Mouse (Mus musculus) liver, adult 2 months (tissue): ENCODE results near the gene Mcoln2. TPM values are rescaled to one million over a fixed set of nuclear protein-coding genes. Genes with fewer than 3 reads are reported as not detected.

Experiments
- DNase-seq: peaks from one replicate; pipeline ENCODE4 v3.0.0-alpha.2; 2011; ENCODE audit warnings: low read depth, low spot score; ENCODE audit errors: extremely low read depth
- H3K27ac ChIP-seq: fragments of 200-500 bp; replicated peaks from 2 replicates; pipeline ENCODE4 v1.5.1; 2012; ENCODE audit warnings: low read depth, mild to moderate bottlenecking, control low read depth, inconsistent platforms, low read length; ENCODE audit not compliant: insufficient read depth
- H3K27me3 ChIP-seq: fragments of 200-500 bp; 2 replicates; pipeline ENCODE4 v1.6.1; 2012; ENCODE audit warnings: mild to moderate bottlenecking, moderate library complexity, low read length, inconsistent platforms; ENCODE audit not compliant: control insufficient read depth, insufficient read depth
- H3K36me3 ChIP-seq: fragments of 200-500 bp; 2 replicates; pipeline ENCODE4 v1.6.1; 2012; ENCODE audit warnings: low read length, inconsistent platforms; ENCODE audit not compliant: control insufficient read depth, insufficient read depth
- H3K4me1 ChIP-seq: fragments of 200-500 bp; 2 replicates; pipeline ENCODE4 v1.6.1; 2011; ENCODE audit warnings: low read length; ENCODE audit not compliant: control insufficient read depth, insufficient read depth
- H3K4me3 ChIP-seq: fragments of 200-500 bp; 2 replicates; pipeline ENCODE4 v1.5.1; 2011; ENCODE audit warnings: low read depth, mild to moderate bottlenecking, control low read depth, low read length, moderate library complexity; ENCODE audit not compliant: insufficient read depth
- H3K79me2 ChIP-seq: fragments of 200-500 bp; 2 replicates; pipeline ENCODE4 v1.6.1; 2012; ENCODE audit warnings: inconsistent platforms, mild to moderate bottlenecking, low read length, moderate library complexity; ENCODE audit not compliant: control insufficient read depth, insufficient read depth
- H3K9ac ChIP-seq: fragments of 200-500 bp; 2 replicates; pipeline ENCODE4 v1.6.1; 2012; ENCODE audit warnings: low read depth, mild to moderate bottlenecking, control low read depth, inconsistent platforms, low read length
- CTCF ChIP-seq: fragments of 200-500 bp; IDR thresholded peaks from 2 replicates; pipeline ENCODE4 v1.5.1; 2011; ENCODE audit warnings: low read depth, low read length, control low read depth
- POLR2A ChIP-seq: fragments of 200-500 bp; IDR thresholded peaks from 2 replicates; pipeline ENCODE4 v1.6.1; 2011; ENCODE audit warnings: low read length, control low read depth; ENCODE audit not compliant: insufficient read depth; ENCODE audit errors: extremely low read depth
- WGBS: fragments of 180-500 bp; shearing (Covaris S2); methylation state at CpG from one replicate; pipeline ENCODE4 v1.1.7; 2018; 5-methylcytosine and 5-hydroxymethylcytosine counted together
- polyA plus RNA-seq: library from polyadenylated mRNA; depleted of rRNA; stranded (reverse); fragments of >200 nt; gene quantifications from 2 replicates; pipeline ENCODE4 v1.2.3, GENCODE M21; 2012
- total RNA-seq: library from RNA; depleted of rRNA; stranded (reverse); fragments of >200 nt; gene quantifications from 2 replicates; pipeline ENCODE4 v1.2.3, GENCODE M21; 2014

Gene Mcoln2
- total and polyA plus RNA-seq, 2 experiments, result 0.15 to 0.55 TPM

GRCm38 (mm10) chr3:146108945-146109344, 40.7 kb upstream of the Mcoln2 start:
- Histone ChIP-seq H3K9ac (no peak overlapping the region), H3K36me3 (no peaks in the 10 kb centered on the region), H3K4me3 (no peak overlapping the region), H3K4me1 (peaks cover 1% of the 10 kb centered on the region; the same call in 1 of the 2 replicates), H3K79me2 (no peaks in the 10 kb centered on the region), H3K27ac (no peak overlapping the region), H3K27me3 (peaks cover 4% of the 10 kb centered on the region; the same call in 1 of the 2 replicates)
- WGBS, result 66% methylated on average over 2 of the region's 2 CpGs
- no peak for DNase-seq
- TF ChIP-seq CTCF (no peak), POLR2A (no peak)

GRCm38 (mm10) chr3:146110358-146110757, 39.3 kb upstream of the Mcoln2 start:
- Histone ChIP-seq H3K27me3 (peaks cover 4% of the 10 kb centered on the region; the same call in 1 of the 2 replicates), H3K4me3 (no peak overlapping the region), H3K79me2 (no peaks in the 10 kb centered on the region), H3K27ac (no peak overlapping the region), H3K36me3 (no peaks in the 10 kb centered on the region), H3K4me1 (peaks cover 1% of the 10 kb centered on the region; the same call in 1 of the 2 replicates), H3K9ac (no peak overlapping the region)
- TF ChIP-seq CTCF (no peak), POLR2A (no peak)
- no peak for DNase-seq
- WGBS, result 69% methylated on average over 2 of the region's 2 CpGs

GRCm38 (mm10) chr3:146110916-146111315, 38.7 kb upstream of the Mcoln2 start:
- Histone ChIP-seq H3K27ac (no peak overlapping the region), H3K27me3 (peaks cover 4% of the 10 kb centered on the region; the same call in 1 of the 2 replicates), H3K79me2 (no peaks in the 10 kb centered on the region), H3K4me1 (peaks cover 1% of the 10 kb centered on the region; the same call in 1 of the 2 replicates), H3K4me3 (no peak overlapping the region), H3K36me3 (no peaks in the 10 kb centered on the region), H3K9ac (no peak overlapping the region)
- 80% methylated on average over 6 of the region's 6 CpGs for WGBS
- DNase-seq, result no peak
- TF ChIP-seq POLR2A (no peak), CTCF (no peak)

- no peak for DNase-seq
- Histone ChIP-seq H3K4me3 (no peak within 1 kb of the TSS), H3K79me2 (no peaks in the 10 kb centered on the region), H3K36me3 (no peaks in the 10 kb centered on the region), H3K27ac (no peak within 1 kb of the TSS), H3K4me1 (no peaks in the 10 kb centered on the region), H3K27me3 (no peaks in the 10 kb centered on the region; the same call in none of the 2 replicates), H3K9ac (no peak within 1 kb of the TSS)
- TF ChIP-seq POLR2A (no peak), CTCF (no peak)
- 15% methylated on average over 35 of the region's 35 CpGs for WGBS
Observed at GRCm38 (mm10) chr3:146117258-146117996, 32.2 kb upstream of the Mcoln2 start, which contains the start of gene Mcoln3. TSS of gene Mcoln3 (plus strand) at chr3:146117450.

GRCm38 (mm10) chr3:146117997-146118457, 31.6 kb upstream of the Mcoln2 start:
- no peaks in the 10 kb centered on the region for H3K36me3 ChIP-seq
- TF ChIP-seq POLR2A (no peak), CTCF (no peak)
- no peaks in the 10 kb centered on the region; the same call in none of the 2 replicates for H3K27me3 ChIP-seq
- H3K79me2 ChIP-seq, result no peaks in the 10 kb centered on the region
- H3K4me1 ChIP-seq, result no peaks in the 10 kb centered on the region
- no peak overlapping the region for H3K27ac ChIP-seq
- 59% methylated on average over 9 of the region's 9 CpGs for WGBS
- no peak for DNase-seq
- no peak overlapping the region for H3K9ac ChIP-seq
- H3K4me3 ChIP-seq, result no peak overlapping the region
